Mouse (Mus musculus) kidney, adult 2 months (tissue): ENCODE results near the gene Cfap69. TPM values are rescaled to one million over a fixed set of nuclear protein-coding genes. Genes with fewer than 3 reads are reported as not detected.
A peak's percentile ranks its signal among the peaks of the same experiment; 100 is the strongest.
"Not testable (repeated sequence)": the region's sequence is repeated elsewhere in the genome, so short reads cannot be mapped to it uniquely, and the experiment has no call there.

Experiments
- DNase-seq: peaks from one replicate; pipeline ENCODE4 v3.0.0; 2021
- H3K27ac ChIP-seq: fragments of 200-500 bp; 2 replicates; pipeline ENCODE4 v1.5.1; 2012; ENCODE audit warnings: low read depth, low read length, control low read depth, inconsistent platforms; ENCODE audit not compliant: insufficient read depth
- H3K27me3 ChIP-seq: fragments of 200-500 bp; replicated peaks from 2 replicates; pipeline ENCODE4 v1.6.1; 2012; ENCODE audit warnings: mild to moderate bottlenecking, moderate library complexity, low read length, inconsistent platforms; ENCODE audit not compliant: control insufficient read depth, insufficient read depth
- H3K36me3 ChIP-seq: fragments of 200-500 bp; 2 replicates; pipeline ENCODE4 v1.6.1; 2012; ENCODE audit warnings: mild to moderate bottlenecking, moderate library complexity, low read length, inconsistent platforms; ENCODE audit not compliant: control insufficient read depth, insufficient read depth
- H3K4me1 ChIP-seq: fragments of 200-500 bp; 2 replicates; pipeline ENCODE4 v1.6.1; 2011; ENCODE audit warnings: low read length; ENCODE audit not compliant: control insufficient read depth, insufficient read depth
- H3K4me3 ChIP-seq: fragments of 200-500 bp; 2 replicates; pipeline ENCODE4 v1.5.1; 2011; ENCODE audit warnings: mild to moderate bottlenecking, low read depth, low read length, control low read depth; ENCODE audit not compliant: insufficient read depth
- CTCF ChIP-seq: fragments of 200-500 bp; conservative IDR thresholded peaks from 2 replicates; pipeline ENCODE4 v1.5.1; 2011; ENCODE audit warnings: low read depth, mild to moderate bottlenecking, control low read depth, low read length, moderate library complexity, mixed read lengths; ENCODE audit not compliant: insufficient read depth, insufficient read length
- POLR2A ChIP-seq: fragments of 200-500 bp; IDR thresholded peaks from one replicate; pipeline ENCODE4 v1.6.1; 2011; ENCODE audit warnings: low read depth, low read length, control low read depth
- WGBS: fragments of 180-500 bp; shearing (Covaris S2); methylation state at CpG from one replicate; pipeline ENCODE4 v1.1.7; 2018; 5-methylcytosine and 5-hydroxymethylcytosine counted together
- polyA plus RNA-seq: library from polyadenylated mRNA; depleted of rRNA; stranded (reverse); fragments of >200 nt; gene quantifications from 2 replicates; pipeline ENCODE4 v1.2.3, GENCODE M21; 2012

The Cfap69 gene
- polyA plus RNA-seq, 1 experiment, result 4.5 TPM

DNA sequence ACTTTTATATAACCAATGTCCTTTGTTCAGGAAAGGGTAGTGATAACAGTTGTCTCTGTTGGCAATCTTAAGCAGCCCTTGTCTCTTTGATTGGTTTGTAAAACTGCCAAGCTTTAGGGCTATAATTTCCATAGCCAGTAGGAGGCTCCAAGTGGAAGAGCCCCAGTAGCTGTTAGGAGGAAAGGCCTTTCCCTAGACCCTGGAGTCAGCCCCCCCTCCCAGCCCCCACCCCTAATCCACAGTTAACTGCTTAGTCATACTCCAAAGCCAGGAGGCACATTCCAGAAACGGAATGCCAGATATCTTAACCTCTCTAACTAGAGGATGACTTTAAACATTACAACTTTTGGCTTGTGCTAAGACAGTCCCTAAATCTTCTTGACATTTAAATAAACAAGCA, 22.9 kb upstream of the Cfap69 start:
- no peak for TF ChIP-seq CTCF
- no peak for TF ChIP-seq POLR2A
- H3K4me1 ChIP-seq, result peaks cover 28% of the 10 kb centered on the region; the same call in 1 of the 2 replicates
- H3K4me3 ChIP-seq, result no peak overlapping the region
- no peaks in the 10 kb centered on the region for H3K27me3 ChIP-seq
- no peaks in the 10 kb centered on the region; the same call in 1 of the 2 replicates for H3K36me3 ChIP-seq
- peak; percentile 17 for DNase-seq
- no peak overlapping the region for H3K27ac ChIP-seq
- 0% methylated on average over 1 of the region's 1 CpGs for WGBS

DNA sequence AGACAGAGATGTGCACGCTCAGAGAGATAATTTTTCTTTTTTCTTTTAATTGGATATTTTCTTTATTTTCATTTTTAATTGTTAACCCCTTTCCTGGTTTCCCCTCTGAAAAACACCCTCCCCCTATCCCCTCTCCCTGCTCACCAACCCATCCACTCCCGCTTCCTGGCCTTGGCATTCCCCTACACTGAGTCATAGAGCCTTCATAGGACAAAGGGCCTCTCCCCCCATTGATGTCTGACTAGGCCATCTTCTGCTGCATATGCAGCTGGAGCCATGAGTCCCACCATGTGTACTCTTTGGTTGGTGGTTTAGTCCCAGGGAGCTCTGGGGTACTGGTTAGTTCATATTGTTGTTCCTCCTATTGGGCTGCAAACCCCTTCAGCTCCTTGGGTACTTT, 20.9 kb upstream of the Cfap69 start:
- not testable (repeated sequence) for DNase-seq
- 74% methylated on average over 2 of the region's 2 CpGs for WGBS

DNA sequence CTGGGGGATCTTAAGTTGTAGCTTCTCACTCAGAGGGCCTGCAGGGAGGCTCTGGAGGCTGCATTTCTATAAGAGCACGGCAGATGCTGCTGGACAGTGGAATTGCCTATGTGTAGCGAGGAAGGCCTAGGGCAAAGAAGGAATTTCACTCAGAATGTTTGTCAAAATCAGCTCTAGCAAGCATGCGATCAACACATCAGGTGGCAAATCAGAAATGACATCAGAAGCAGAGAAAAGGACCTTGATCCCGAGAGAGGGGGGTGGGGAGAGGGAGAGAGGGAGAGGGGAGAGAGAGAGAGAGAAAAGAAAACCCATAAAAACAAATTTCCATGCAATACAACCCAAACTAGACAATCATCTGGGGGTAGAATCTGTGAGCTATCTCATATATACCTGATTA, 19.3 kb upstream of the Cfap69 start:
- no peak for TF ChIP-seq POLR2A
- TF ChIP-seq CTCF, result no peak
- no peaks in the 10 kb centered on the region; the same call in 1 of the 2 replicates for H3K36me3 ChIP-seq
- H3K27ac ChIP-seq, result no peak overlapping the region
- no peak overlapping the region for H3K4me3 ChIP-seq
- 55% methylated on average over 4 of the region's 4 CpGs for WGBS
- DNase-seq, result no peak
- peaks cover 17% of the 10 kb centered on the region; the same call in 1 of the 2 replicates for H3K4me1 ChIP-seq
- H3K27me3 ChIP-seq, result no peaks in the 10 kb centered on the region

More for the DNA sequence above, 20.9 kb upstream of the Cfap69 start:
- not testable (repeated sequence) for H3K36me3 ChIP-seq, H3K4me3 ChIP-seq, H3K27ac ChIP-seq, H3K27me3 ChIP-seq
- peaks cover 25% of the 10 kb centered on the region; the same call in 1 of the 2 replicates for H3K4me1 ChIP-seq

DNA sequence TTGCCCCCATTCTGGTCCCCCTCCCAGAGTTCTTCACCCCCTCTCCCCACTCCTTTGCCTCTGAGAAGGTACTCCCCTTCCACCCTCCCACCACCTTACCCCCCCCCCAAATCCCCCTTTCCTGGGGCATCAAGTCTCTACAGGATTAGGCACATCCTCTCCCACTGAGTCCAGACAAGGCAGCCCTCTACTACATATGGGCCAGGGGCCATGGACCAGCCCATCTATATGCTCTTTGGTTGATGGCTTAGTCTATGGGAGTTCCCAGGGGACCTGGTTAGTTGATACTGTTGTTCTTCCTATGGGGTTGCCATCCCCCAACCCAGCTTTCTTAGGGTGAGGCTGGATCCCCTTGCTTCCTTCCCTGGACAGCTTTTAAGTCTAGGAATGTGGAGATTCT, 15.4 kb upstream of the Cfap69 start:
- Histone ChIP-seq H3K27me3 (no peaks in the 10 kb centered on the region), H3K4me3 (no peak overlapping the region), H3K27ac (no peak overlapping the region), H3K36me3 (no peaks in the 10 kb centered on the region; the same call in 1 of the 2 replicates), H3K4me1 (peaks cover 6% of the 10 kb centered on the region; the same call in 1 of the 2 replicates)
- no peak for DNase-seq
- TF ChIP-seq POLR2A (no peak), CTCF (no peak)

DNA sequence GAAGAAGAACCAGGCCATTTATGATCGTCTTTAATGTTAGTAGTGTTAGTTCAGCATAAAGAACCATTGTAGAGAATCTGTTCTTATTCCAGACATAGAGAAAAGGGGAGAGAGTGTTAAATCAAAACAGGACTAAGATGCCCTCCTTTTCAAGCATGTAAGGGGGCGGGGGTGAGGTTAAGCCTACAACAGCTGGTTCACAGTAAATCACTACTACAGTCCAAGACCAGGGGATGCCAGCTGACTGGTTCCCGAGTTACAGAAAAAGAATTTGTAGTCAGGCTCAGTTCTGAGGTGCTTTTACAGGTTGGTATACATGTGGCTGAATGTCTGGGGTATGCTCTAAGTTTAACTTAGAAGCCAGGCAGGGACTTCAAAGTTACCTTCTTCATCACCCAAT, 12.0 kb upstream of the Cfap69 start:
- 66% methylated on average over 3 of the region's 3 CpGs for WGBS
- TF ChIP-seq POLR2A (no peak), CTCF (no peak)
- H3K27me3 ChIP-seq, result no peaks in the 10 kb centered on the region
- no peak overlapping the region for H3K4me3 ChIP-seq
- H3K36me3 ChIP-seq, result no peaks in the 10 kb centered on the region
- H3K4me1 ChIP-seq, result no peaks in the 10 kb centered on the region
- no peak overlapping the region for H3K27ac ChIP-seq
- DNase-seq, result no peak

DNA sequence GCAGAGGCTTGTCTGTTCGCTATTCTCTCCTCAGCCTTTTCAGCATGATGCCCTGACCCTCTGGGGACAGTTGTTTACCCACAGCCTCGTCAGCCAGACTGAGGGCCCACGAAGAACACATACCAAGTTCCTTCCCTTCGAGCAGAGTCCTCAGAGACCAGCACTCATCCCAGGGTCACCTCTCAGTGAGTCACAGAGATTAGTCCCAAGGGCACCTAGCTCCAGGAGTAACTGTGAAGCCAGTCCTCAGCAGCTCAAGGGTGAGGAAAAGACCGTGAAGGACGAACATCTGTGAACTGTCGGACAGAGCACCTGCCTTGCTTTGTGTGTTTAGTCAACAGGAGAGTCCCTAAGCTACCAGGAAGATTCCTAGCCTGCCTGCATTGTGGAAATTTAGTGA, 4.9 kb upstream of the Cfap69 start:
- Histone ChIP-seq H3K4me3 (no peak overlapping the region), H3K4me1 (no peaks in the 10 kb centered on the region), H3K27ac (no peak overlapping the region), H3K36me3 (0 out of 2 replicates have a peak, but pooled peaks cover 2% of the 10 kb centered on the region), H3K27me3 (no peaks in the 10 kb centered on the region)
- WGBS, result 59% methylated on average over 7 of the region's 7 CpGs
- no peak for TF ChIP-seq POLR2A
- no peak for TF ChIP-seq CTCF
- peak; percentile 19 for DNase-seq

DNA sequence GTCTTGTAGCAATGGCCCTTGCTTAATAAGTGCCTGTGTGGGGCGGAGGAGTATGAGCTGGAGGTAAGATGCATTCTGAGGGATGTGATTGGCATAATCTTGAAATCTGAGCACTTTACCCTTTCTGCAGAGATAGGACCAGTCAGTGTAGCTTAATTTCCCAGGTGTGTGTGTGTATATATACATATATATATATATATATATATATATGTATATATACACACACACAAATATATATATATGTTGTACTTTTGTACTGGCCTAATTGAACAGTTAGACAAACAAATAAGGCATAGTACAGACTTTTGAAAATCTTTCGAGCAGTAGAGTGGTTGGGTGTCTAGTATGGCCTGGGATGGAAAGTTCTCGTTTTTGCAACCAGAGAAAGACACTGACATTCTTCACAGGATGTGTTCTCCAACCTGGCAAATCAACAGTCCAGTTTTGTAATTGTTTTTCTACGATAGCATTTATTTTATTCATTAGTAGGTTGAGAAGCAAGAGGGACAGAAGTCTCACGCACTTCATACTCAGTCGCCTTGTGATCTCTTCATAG, 410 bp upstream of the Cfap69 start:
- TF ChIP-seq POLR2A, result no peak
- TF ChIP-seq CTCF, result no peak
- Histone ChIP-seq H3K27me3 (no peaks in the 10 kb centered on the region), H3K4me1 (no peaks in the 10 kb centered on the region), H3K4me3 (peak overlapping the region; percentile 68), H3K36me3 (0 out of 2 replicates have a peak, but pooled peaks cover 2% of the 10 kb centered on the region), H3K27ac (no peak overlapping the region)
- WGBS, result 59% methylated on average over 6 of the region's 6 CpGs
- DNase-seq, result no peak

DNA sequence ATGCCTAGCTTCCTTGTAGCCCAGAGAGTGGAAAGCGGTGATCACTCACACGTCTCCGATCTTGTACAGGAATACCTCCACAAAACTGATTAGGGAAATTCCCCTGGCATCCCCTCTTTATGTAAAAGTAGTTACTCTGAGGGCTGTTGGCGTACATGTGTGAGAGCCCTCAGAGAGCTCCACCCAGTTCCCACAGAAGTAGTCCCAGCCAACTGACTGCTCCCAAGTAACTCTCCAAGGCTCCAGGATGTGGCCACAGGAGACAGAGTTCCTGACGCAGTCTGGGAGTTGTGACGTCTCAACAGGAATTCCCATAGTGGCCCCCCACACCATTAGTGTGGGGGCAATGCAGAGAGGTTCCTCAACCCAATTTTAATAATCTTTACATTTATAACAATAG, 982 bp downstream of the Cfap69 start:
- Histone ChIP-seq H3K4me1 (no peaks in the 10 kb centered on the region), H3K4me3 (no peak overlapping the region), H3K27me3 (no peaks in the 10 kb centered on the region), H3K27ac (no peak overlapping the region), H3K36me3 (0 out of 2 replicates have a peak, but pooled peaks cover 2% of the 10 kb centered on the region)
- 56% methylated on average over 6 of the region's 6 CpGs for WGBS
- TF ChIP-seq CTCF (no peak), POLR2A (no peak)
- DNase-seq, result no peak
